Mouse (Mus musculus) erythroblast, embryonic 14.5 days (primary cell): ENCODE measurements around the gene Ppp2r5c. TPM values are rescaled to one million over a fixed set of nuclear protein-coding genes. Genes with fewer than 3 reads are reported as not detected.

Experiments used
- H3K27me3 ChIP-seq: 2 replicates; pipeline ENCODE4 v1.6.1; 2012; ENCODE audit warnings: inconsistent platforms; ENCODE audit not compliant: control insufficient read depth
- H3K36me3 ChIP-seq: 2 replicates; pipeline ENCODE4 v1.6.1; 2012; ENCODE audit warnings: mild to moderate bottlenecking, inconsistent platforms; ENCODE audit not compliant: control insufficient read depth
- H3K4me1 ChIP-seq: 2 replicates; pipeline ENCODE4 v1.6.1; 2012; ENCODE audit warnings: inconsistent platforms; ENCODE audit not compliant: control insufficient read depth
- H3K4me3 ChIP-seq: replicated peaks from 2 replicates; pipeline ENCODE3; 2012; ENCODE audit warnings: moderate library complexity, mild to moderate bottlenecking, inconsistent platforms
- H3K9me3 ChIP-seq: 2 replicates; pipeline ENCODE4 v1.6.1; 2012; ENCODE audit warnings: low read length, inconsistent platforms, mixed read lengths; ENCODE audit not compliant: control insufficient read depth
- GATA1 ChIP-seq: IDR thresholded peaks from 2 replicates; pipeline ENCODE4 v1.6.1; 2012; ENCODE audit warnings: low read length, inconsistent platforms, mixed read lengths
- TAL1 ChIP-seq: IDR thresholded peaks from 3 replicates; pipeline ENCODE4 v1.6.1; 2012; ENCODE audit warnings: low read length, inconsistent platforms, mixed read lengths
- polyA plus RNA-seq: library from polyadenylated mRNA; stranded (reverse); fragments of >175 nt; gene quantifications from 2 replicates; pipeline ENCODE4 v1.2.3, GENCODE M21; 2012

Ppp2r5c gene
- 1.6 and 1.7 TPM in 2 replicates for polyA plus RNA-seq

DNA sequence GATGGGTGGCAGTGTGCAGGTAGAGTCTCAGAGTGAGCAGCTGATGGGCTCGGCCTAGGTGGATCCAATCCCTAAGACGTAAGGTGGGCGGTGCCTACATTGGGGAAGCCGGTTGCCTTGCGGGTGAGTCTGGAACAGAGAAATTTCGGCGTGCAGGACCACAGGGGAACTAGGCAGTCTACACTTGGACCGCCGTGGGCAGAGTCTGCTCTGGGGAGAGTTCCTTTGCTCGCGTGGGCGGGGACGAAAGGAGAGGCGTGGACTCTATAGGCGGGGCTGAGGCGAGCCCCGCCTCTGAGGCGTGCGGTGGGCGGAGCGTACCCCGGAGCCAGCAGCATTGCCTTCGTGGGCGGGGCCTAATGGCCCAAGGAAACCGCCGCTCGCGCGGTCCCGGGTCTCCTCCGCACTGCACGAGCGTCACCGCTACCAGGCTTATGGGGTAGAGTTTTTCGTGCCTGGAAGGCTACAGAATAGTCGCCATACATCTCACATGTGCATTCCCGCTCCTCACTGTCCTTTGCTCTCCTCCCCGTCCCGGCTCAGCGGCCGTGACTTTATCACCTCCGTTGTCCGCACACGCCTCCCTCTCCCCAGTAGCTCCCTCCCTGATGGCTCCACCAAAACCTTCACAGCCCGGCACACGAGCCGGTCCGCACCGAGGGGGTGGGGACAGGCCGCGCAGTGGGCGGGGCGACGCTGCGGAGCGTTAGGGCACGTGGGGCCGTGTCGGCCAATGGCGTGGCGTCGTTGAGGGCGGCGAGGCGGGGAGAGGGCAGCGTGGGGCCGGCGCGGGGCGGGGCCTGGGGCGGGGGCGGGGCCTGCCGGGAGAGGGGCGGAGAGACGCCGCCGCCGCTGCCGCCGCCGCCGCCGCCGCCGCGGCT, at the start of gene Ppp2r5c:
Ppp2r5c (plus strand) TSS at position 831 of the 881 bp plus-strand sequence.
- Histone ChIP-seq H3K9me3 (no peaks in the 10 kb centered on the region), H3K36me3 (no peaks in the 10 kb centered on the region), H3K4me1 (peaks cover 19% of the 10 kb centered on the region), H3K4me3 (peak within 1 kb of the TSS; percentile 69), H3K27me3 (peaks cover 41% of the 10 kb centered on the region)
- no peak for TF ChIP-seq TAL1
- TF ChIP-seq GATA1, result no peak

- TF ChIP-seq GATA1, result no peak
- TF ChIP-seq TAL1, result no peak
- H3K27me3 ChIP-seq, result 0 out of 2 replicates have a peak, but pooled peaks cover 2% of the 10 kb centered on the region
- H3K36me3 ChIP-seq, result no peaks in the 10 kb centered on the region
- peaks cover 10% of the 10 kb centered on the region for H3K9me3 ChIP-seq
- no peak overlapping the region for H3K4me3 ChIP-seq
- no peaks in the 10 kb centered on the region for H3K4me1 ChIP-seq
These were observed 48.6 kb upstream of the Ppp2r5c start for GRCm38 (mm10) chr12:110398351-110398750.

DNA sequence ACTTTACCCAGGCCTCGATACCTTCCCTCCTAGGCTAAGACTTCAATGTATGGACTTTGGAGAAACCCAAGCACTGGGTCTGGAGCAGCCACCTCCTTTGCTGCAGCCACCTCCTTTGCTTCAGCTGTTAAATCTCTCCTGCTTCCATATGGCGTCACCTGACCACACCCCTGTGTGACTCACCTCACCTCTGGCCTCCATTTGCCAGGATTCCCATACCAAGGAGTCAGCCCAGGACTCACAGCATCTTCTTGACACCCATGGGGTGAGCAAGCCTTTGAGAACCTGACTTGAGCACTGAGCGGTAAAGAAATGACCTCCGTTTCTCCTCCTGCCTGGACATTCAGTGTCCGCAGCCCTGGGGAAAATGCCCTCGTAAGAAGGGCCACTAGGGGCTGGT, 47.8 kb upstream of the Ppp2r5c start:
- Histone ChIP-seq H3K4me1 (no peaks in the 10 kb centered on the region), H3K4me3 (no peak overlapping the region), H3K9me3 (peaks cover 10% of the 10 kb centered on the region), H3K27me3 (0 out of 2 replicates have a peak, but pooled peaks cover 2% of the 10 kb centered on the region), H3K36me3 (no peaks in the 10 kb centered on the region)
- TF ChIP-seq TAL1 (no peak), GATA1 (no peak)

DNA sequence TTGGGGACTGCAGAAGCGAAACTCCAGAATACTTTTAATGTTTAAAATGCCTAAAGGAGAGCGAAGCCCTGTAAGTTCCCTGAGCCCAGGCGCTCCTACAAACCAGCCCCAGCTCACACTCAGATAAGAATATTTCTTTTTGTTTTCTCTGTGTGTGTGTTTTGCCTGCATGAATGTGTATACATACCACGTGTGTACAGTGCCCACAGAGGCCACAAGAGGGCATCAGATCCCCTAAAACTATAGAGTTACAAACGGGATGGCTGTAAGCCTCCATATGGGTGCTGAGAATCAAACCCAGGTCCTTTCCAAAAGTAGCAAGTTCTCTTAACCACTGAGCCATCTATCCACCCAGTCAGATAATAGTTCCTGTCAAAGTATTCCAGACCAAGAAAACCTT, 46.0 kb upstream of the Ppp2r5c start:
- H3K27me3 ChIP-seq, result 0 out of 2 replicates have a peak, but pooled peaks cover 2% of the 10 kb centered on the region
- H3K9me3 ChIP-seq, result peaks cover 10% of the 10 kb centered on the region
- no peak for TF ChIP-seq TAL1
- TF ChIP-seq GATA1, result no peak
- H3K4me1 ChIP-seq, result no peaks in the 10 kb centered on the region
- no peak overlapping the region for H3K4me3 ChIP-seq
- H3K36me3 ChIP-seq, result no peaks in the 10 kb centered on the region

DNA sequence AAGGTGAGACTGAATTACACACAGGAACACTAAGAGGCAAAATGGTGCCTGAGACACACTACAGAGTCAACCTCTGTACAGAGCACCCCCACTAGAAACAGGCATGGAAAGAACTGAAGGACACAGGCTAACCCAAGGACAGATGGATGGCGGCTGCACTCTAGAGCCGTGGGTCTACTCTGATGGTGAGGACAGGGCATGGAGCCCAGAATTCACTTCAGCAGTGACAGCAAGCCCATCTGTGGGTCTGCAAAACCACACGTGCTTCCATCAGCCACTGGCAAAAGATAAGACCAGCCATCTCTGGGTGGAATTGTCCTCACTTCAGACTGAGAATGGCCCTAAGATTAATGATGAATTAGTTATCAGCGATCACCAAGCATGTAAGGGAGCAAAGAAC, 45.0 kb upstream of the Ppp2r5c start:
- no peaks in the 10 kb centered on the region for H3K4me1 ChIP-seq
- no peak for TF ChIP-seq GATA1
- no peak for TF ChIP-seq TAL1
- no peaks in the 10 kb centered on the region for H3K36me3 ChIP-seq
- H3K27me3 ChIP-seq, result 0 out of 2 replicates have a peak, but pooled peaks cover 2% of the 10 kb centered on the region
- H3K4me3 ChIP-seq, result no peak overlapping the region
- peaks cover 10% of the 10 kb centered on the region for H3K9me3 ChIP-seq

DNA sequence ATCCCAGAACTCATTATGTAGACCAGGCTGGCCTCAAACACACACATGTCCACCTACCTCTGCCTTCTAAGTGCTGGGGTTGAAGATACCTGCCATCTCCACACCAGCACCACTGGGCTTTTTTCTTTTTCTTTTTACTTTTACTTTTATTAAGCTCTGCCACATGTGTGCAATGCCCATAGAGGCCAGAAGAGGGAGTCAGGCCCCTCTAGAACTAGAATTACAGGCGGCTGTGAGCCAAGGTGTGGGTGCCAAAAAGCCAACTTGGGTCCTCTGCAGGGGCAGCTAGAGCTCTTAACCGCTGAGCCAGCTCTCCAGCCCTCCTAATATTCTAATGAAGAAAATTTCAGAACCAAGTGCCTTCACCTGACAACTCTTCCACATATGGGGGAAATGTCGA, 30.7 kb upstream of the Ppp2r5c start:
- TF ChIP-seq TAL1 (no peak), GATA1 (no peak)
- Histone ChIP-seq H3K36me3 (no peaks in the 10 kb centered on the region), H3K9me3 (no peaks in the 10 kb centered on the region), H3K4me3 (no peak overlapping the region), H3K4me1 (peaks cover 34% of the 10 kb centered on the region), H3K27me3 (peaks cover 4% of the 10 kb centered on the region)

DNA sequence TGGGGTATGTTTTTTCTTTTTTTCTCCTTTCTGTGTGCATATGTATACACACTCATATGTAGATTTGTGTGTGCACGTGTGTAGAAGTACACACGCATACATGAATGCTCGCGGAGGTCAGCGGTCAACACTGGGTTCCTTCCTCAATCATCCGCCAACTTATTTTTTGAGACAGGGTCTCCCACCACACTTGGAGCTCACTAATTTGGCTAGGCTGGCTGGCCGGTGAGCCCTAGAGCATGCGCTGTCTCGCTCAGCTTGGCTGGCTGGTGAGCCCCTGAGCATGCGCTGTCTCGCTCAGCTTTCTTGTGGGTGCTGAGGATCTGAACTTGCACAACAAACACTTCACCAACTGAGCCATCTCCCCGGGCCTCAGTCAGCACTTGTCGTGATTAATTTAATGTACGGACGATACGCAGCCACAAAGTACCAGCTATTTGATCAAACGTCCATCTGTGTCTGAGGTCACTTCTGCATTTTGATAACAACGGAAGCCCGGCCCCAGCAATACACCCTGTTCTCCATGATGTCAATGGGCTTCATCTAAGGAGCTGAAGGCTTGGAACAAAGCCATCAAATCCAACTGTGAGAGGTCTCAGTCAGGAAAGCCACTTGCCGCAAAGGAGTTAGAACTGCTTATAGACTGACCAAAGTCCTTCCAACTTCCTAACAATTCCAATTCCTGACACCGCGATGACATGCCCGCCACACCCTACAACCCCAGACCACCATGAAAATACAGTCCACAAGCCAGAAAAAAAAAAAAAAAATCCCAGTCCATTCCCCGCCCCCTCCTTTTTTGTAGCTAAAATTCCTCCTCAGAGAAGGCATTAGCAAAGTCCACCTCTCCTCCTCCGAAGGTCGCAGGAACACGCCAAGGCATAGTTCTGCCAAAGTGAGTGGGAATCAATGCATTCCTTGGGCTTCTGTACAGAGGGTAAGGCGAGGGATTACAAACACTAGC, 29.6 kb upstream of the Ppp2r5c start:
- Histone ChIP-seq H3K9me3 (no peaks in the 10 kb centered on the region), H3K4me1 (peaks cover 34% of the 10 kb centered on the region), H3K27me3 (peaks cover 4% of the 10 kb centered on the region), H3K4me3 (peak overlapping the region; percentile 1), H3K36me3 (no peaks in the 10 kb centered on the region)
- TF ChIP-seq TAL1, result no peak
- TF ChIP-seq GATA1, result no peak

DNA sequence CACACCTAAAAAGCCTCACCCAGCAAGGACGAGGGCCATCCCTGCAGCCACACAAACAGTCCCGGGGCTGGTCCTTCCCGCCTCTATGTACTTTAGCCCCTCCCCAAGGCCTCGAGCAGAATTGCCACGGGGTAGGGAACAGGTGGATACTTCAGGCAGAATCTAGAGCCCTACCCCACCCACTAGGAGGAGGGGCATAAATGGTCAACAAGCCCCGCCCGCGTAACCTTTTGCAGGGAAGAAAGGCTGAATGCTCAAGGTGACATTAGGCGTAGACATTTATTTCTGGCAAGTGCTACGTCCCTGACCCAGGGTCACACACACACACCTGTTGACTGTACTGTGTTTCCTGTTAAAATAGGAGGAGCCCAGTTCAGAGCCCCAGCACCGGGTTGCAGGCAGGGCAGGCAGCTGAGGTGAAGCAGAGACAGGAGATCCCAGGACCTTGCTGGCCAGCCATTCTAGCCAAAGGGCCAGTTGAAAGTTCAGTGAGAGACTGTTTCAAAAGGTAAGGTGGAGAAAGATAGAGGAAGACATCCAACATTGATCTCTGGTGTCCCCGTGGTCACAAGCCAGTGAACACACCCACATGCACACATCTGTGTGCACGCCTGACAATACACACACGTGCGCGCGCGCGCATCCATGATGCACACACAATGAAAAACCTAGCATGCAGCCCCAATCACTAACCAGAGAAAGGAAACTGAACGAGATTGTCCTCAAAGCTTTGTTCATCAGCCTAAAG, 28.8 kb upstream of the Ppp2r5c start:
- TF ChIP-seq GATA1 (no peak), TAL1 (no peak)
- no peaks in the 10 kb centered on the region for H3K9me3 ChIP-seq

More for the DNA sequence above, 28.8 kb upstream of the Ppp2r5c start:
- no peak overlapping the region for H3K4me3 ChIP-seq
- H3K4me1 ChIP-seq, result peaks cover 34% of the 10 kb centered on the region
- peaks cover 4% of the 10 kb centered on the region for H3K27me3 ChIP-seq
- no peaks in the 10 kb centered on the region for H3K36me3 ChIP-seq
